Mouse (Mus musculus) heart, adult 2 months (tissue): ENCODE measurements around the gene Asnsd1.

ENCODE experiments used
- EP300 ChIP-seq: fragments of 200-500 bp; IDR thresholded peaks from 2 replicates; pipeline ENCODE4 v1.6.1; 2011; ENCODE audit warnings: low read depth, low read length, control low read depth; ENCODE audit not compliant: insufficient read depth
- POLR2A ChIP-seq: fragments of 200-500 bp; IDR thresholded peaks from 2 replicates; pipeline ENCODE4 v1.6.1; 2011; ENCODE audit warnings: mild to moderate bottlenecking, low read depth, low read length, control low read depth; ENCODE audit not compliant: insufficient read depth

- TF ChIP-seq POLR2A: no peak
- no peak for TF ChIP-seq EP300
These were observed 25.2 kb upstream of the Asnsd1 start for GRCm38 (mm10) chr1:53377731-53378130.
